Mouse (Mus musculus) spleen, adult 12 weeks (tissue): ENCODE results near the gene Vmn1r128.
"Not testable (repeated sequence)": the region's sequence is repeated elsewhere in the genome, so short reads cannot be mapped to it uniquely, and the experiment has no call there.

Experiments used
- DNase-seq: peaks from one replicate; pipeline ENCODE4 v3.0.0; 2022; ENCODE audit warnings: low spot score

The Vmn1r128 gene

GRCm38 (mm10) chr7:21349073-21349472 is at the start of gene Vmn1r128:
Gene Vmn1r128 (plus strand): TSS chr7:21349373.
- not testable (repeated sequence) for DNase-seq

- DNase-seq: not testable (repeated sequence)
Measured at GRCm38 (mm10) chr7:21301367-21301766, 47.8 kb upstream of the Vmn1r128 start, which contains the start of gene Vmn1r126. Gene Vmn1r126 (minus strand): TSS chr7:21301467.

DNA sequence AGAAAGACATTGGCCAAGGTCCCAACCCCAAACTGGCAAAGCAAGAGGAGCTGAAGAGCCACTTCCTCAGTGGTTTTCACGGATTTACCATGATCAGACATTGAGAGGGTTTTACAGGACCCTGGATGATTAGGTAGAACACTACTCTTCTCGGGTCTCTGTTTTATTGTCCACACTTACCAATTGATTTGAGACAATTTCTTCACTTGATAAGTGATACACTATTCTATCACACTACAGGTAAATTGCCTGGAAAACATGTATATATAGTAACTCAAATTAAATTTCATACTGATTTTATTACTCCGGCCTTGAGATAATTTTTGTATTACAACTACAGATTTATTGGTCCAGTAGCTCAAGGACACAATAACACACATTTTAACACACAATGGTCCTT is 29.4 kb upstream of the Vmn1r128 start, which contains the start of gene Vmn1r127:
TSS of gene Vmn1r127 (minus strand) at position 101 of the 400 bp plus-strand sequence.
- not testable (repeated sequence) for DNase-seq

DNA sequence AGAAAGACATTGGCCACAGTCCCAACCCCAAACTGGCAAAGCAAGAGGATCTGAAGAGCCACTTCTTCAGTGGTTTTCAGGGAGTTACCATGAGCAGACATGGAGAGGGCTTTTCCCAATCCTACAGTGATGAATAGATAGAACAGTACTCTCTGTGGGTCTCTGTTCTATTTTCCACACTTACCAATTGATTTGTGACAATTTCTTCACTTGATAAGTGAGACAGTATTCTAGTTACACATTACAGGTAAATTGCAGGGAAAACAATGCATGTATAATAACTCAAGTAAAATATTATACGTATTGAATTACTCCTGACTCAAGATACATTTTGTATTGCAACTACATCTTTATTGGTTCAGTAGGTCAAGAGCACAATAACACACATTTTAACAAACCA is 12.0 kb downstream of the Vmn1r128 start, which contains the start of gene Vmn1r129:
TSS of gene Vmn1r129 (minus strand) at position 101 of the 400 bp plus-strand sequence.
- DNase-seq: not testable (repeated sequence)
